Mouse (Mus musculus) neutrophil, adult 83 days (primary cell): ENCODE measurements around the gene Ifrd2. TPM values are rescaled to one million over a fixed set of nuclear protein-coding genes. Genes with fewer than 3 reads are reported as not detected.

Experiments
- total RNA-seq, 2 experiments: library from RNA; stranded (reverse); gene quantifications; one replicate each; pipeline ENCODE4 v1.2.4; 2023

The Ifrd2 gene
- total RNA-seq = 10 to 100 TPM; 29.3 to 35.9 TPM

DNA sequence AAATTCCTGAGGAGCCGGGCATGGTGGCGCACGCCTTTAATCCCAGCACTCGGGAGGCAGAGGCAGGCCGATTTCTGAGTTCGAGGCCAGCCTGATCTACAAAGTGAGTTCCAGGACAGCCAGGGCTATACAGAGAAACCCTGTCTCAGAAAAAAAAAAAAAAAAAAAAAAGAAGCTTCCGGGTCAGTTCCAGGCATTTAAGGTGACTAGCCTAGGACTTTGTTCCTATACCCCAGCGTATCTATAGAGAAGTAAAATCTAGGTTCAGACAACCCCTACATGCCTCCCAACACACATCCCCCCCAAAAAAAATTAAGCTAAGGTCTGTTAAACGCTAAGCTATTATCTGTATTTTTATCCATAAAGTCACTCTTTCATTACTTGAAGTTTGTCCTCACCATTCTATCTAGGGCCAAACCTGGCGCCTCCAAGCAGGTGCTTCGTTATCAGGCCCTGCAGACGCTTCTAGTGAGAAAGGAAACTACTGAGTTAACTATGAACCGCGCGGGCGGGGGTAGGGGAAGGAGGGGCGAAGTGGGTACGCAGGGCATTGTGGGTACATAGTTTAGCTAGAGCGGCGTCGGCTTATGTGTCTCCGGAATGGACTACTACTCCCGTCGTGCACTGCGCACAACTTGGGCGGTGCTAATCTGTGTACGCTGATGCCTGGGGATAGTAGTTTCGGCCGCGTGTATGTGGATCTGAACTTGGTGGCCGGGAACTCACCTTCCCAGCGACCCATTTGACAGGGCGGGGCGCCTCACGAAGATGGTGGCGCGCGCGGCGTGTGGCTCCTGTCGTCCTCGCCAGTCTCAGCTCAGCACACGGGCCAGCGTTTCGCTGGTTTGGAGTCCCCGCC, at the start of gene Ifrd2:
Gene Ifrd2, plus strand, starts transcription at position 669 of the 859 bp plus-strand sequence.

DNA sequence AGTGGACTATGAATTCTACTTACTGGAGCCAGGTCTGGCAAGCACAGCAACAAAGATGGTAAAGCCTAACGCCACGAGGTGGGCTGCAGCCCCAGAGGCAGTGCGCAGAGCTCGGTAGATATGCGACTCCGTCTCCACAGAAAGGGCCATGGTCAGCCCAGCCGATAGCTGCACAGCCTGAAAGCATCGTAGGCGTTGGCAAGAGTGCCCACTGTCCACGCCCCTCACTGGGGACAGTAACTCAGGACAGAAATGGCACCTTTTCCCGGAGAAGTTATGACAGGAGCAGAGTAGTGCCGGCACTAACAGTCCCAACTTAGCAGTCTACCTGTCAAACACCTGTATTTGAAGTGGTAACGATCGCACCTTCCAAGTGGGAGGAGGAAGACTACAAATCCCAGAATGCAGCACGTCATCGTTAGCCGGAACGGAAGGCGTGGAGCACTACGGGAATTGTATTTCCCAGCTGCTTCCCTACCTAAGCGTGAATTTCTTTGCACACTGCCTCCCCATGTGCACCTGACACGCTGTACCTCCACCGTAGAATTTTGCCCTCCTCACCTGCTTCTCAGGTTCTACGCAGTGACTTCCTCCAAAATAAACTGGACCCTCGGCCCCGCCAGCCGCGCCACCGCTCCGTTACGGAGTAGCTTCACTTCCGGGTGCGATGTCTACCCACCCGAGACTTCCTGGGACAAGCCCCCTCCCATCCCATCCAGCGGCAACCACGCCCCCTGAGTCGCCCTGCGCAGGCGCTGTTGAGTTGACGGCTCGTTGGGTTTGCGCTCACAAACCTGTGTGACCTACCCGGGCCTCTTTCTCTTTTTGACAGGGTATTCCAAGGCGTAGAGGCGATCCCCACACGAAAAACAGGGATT, 45.7 kb upstream of the Ifrd2 start, which contains the start of the genes Cyb561d2 and Nprl2:
Gene Cyb561d2, minus strand, starts transcription at position 720 of the 878 bp plus-strand sequence.
Gene Nprl2, plus strand, starts transcription at position 753 of the 878 bp plus-strand sequence.

DNA sequence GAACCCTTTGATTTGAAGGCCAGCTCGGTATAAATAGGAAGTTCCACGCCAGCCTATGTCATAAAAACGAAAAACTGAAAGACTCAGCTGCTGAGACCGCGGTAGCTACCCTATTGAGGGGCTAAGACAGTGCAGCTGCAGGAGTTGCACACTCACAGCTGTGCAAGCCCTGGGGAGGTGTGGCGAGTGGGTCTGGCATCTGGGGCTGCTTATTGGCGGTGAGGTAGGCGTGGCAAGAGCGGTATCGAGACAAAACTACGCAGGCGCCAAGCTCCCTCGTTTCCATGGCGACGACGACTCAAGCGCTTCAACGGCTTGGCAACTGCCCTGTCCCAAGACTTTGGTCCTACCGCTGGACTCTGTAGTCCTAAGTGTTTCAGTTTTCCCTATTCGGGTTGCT, 40.4 kb upstream of the Ifrd2 start, which contains the start of gene Zmynd10:
Gene Zmynd10, plus strand, starts transcription at position 273 of the 400 bp plus-strand sequence.

DNA sequence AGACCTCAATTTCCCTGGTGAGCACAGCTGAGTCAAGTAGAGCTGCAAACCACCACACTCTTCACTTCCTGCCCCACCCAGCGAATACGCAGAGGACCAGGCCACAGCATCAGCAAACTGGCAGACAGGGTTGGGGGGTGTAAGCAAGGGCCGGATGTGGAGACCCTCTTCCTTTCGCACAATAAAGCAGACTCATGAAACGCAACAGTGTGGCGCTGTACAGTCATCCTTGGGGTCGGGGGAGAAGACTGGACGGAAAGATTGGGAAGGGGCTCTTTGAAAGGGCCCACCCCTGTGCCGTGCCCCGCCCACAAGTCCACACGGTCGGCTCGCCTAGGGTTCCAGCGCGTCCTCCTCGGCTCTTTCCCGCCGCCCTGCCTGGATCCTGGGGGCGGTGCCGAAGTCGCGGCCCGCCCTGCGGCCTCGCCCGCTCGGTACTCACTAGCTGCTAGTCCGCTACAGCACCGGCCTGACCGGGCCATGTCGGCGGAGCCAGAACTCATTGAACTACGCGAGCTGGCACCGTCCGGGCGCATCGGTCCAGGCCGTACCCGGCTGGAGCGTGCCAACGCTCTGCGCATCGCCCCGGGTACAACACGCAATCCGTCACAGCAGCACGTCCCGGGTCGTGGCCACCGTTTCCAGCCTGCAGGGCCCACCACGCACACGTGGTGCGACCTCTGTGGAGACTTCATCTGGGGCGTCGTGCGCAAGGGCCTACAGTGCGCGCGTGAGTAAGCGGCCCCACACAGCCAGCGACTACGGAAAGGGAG, 36.1 kb upstream of the Ifrd2 start, which contains the start of gene Rassf1:
Gene Rassf1, plus strand, starts transcription at position 439 of the 773 bp plus-strand sequence.

DNA sequence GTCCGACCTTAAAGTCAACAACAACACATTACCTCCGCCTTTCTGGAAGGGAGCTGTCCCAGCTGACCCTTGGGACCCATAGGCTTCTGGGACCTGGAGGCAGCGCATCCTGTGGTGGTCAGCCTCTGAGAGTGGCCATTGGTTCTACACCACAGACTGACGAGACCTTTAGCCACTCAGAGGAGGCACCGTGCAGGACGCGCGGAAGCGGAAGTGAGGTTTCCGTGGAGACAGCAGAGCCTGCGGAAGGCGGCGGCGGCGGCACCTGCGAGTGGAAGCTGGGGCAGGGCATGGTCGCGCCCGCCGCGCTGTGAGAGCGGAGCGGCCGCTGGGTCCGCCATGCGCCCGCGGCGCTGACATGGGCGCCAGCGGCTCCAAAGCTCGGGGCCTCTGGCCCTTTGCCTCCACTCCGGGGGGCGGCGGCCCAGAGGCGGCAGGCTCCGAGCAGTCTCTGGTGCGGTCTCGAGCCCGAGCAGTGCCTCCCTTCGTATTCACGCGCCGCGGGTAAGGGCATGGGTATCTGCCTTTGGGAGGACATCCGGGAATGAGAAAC, 24.3 kb upstream of the Ifrd2 start, which contains the start of gene Tusc2:
Gene Tusc2, plus strand, starts transcription at position 227 of the 553 bp plus-strand sequence.

DNA sequence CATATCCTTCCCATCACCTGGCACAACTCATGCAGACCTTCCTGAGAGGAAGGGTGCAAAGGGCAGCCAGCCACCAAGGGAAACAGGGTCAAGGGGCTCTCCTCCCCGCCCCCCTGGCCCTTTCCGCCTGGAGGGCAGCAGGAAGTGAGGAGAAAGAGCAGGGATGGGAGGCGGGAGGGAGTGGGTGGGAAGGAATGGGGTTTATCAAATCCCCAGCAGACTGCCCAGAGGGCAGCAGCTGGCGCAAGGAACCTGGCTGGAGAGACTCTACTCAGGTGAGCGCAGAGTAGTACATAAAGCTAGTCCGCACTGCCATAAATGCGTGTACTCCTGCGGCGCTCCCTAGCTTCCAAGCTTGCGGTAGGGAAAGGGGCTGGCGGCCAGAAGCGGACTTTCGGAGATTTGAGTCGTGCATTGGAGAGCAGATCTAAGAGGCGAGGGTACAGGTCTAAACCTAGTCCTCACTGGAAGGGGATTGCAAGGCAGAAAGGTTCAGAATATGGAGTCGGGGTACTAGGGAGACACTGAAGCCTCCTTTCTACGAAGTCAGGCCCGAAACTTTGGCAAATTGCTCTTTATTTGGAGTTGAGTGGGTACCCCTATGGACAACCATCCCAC, 19.6 kb upstream of the Ifrd2 start, which contains the start of gene Hyal2:
Gene Hyal2, plus strand, starts transcription at position 244 of the 618 bp plus-strand sequence.

DNA sequence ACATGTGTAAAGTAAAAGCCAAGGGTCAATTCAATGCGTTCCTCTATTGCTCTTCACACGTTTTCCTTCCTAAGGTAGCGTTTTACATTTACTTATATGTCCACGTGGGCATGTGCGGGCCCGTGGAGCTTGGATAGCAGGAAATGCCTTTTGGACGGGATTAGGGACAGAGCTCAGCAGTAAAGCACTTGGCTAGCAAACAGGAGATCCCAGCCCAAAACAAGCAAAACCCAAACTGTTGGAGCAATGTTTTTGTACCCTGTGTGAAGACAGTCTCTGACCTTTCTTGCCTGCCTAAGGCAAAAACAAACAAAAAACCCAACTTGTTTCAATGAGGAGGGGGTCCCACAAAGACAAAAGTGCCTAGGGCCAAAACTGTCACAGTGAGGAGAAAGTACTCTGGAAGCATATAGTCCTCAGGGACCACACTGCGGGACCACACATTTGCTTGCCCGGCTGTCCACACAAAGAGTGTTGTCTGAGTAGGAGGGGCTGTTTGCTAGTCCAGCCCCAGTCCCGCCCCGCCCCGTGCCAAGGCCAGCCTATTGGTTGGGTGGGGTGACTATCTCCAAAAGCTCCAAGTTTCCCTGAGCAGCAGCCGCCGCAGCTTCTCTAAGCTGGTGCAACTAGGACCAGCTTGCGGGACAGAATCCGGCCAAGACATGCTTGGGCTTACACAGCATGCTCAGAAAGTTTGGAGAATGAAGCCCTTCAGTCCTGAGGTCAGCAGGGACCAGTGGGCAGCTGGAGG, 10.9 kb upstream of the Ifrd2 start, which contains the start of gene Hyal1:
Gene Hyal1, plus strand, starts transcription at position 571 of the 751 bp plus-strand sequence.

DNA sequence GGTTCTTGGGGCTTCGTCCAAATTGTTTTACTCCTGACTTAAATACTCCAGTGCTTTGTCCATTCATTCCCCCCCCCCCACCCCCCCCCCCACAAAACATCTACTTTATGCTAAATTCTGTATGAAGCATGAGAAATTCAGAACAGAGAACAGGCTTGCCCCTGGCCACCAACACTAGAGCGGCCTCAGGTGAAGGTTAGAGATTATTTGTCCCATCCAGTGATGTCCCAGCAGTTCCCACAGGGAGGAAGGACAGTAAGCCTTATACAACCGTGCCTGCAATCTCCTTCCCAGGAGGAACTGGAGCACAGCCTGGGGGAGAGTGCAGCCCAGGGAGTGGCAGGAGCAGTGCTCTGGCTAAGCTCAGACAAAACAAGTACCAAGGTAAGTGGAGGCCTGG, 8.9 kb upstream of the Ifrd2 start, which contains the start of gene Naa80:
Gene Naa80, plus strand, starts transcription at position 301 of the 400 bp plus-strand sequence.

DNA sequence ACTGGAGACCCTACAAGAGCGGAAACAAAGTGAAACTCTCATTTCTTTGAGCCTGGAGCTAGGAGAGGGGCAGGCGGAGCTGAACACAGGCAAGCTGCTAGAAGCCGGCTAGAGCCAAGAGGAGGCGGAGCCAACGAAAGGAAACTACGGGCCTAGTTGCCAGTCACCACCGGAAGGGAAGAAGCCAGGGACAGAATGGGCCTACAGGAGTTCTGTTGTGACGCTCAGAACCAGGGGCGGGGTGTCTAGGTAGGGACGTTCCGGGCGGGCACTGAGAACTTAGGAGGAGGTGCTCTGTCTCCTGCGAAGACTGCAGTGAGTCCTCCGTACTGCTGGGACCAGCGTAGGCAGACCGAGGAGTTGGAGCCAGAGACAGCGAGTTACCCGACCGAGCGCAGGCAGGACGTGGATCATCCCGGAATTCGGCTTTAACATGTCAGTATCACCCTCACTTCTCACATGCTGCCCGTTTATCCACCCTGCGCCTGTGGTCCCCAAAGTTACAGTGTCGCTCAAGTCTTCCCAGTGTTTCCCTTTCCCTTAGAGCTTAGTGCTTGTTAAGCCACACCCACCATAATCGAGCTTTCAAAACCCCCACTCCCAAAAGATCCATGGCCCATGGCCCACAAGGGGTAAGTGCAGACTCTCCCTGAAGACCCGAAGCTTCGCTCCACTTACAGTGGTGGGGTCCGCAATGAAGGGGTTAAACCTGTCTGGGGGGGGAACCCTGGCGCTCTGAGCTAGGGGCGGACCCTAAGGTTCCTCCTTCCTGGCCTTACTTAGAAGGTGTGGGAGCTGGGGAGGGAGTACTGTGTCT, 6.7 kb upstream of the Ifrd2 start, which contains the start of gene Hyal3:
Gene Hyal3, plus strand, starts transcription at position 318 of the 817 bp plus-strand sequence.

DNA sequence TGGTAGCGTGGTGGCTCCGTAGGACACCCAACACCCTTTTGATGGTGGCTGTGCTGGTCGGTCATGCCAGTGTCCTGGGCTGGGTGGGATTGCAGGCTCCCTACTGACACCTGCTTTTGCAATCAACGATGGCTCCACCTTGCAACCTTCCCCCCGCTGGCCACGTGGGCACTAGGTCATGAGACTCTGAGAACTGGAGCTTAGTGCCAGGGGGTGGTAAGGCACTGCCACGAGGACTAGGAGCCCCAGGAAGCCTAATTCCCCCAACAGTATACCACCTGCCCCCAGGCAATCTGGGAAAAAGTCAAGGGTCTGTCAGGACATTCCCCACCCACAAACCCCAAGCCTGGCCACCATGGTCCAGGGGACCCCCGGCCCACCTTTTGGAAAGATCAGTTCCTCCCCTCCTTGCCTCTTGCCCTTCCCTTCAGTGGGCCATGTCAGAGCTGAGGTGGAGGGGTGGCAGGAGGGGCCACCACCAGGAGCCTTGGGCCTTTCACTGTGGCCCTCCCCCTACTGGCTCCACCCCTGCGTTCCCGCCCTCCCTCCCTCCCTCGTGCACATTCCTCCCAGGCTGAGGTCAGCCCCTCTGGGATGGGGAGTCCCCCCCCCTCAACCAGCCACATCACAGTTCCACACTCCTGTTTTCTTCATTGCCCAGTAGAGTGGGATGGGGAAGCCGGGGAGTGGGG, 21.4 kb downstream of the Ifrd2 start, which contains the start of gene Sema3b:
Gene Sema3b, minus strand, starts transcription at position 489 of the 692 bp plus-strand sequence.

DNA sequence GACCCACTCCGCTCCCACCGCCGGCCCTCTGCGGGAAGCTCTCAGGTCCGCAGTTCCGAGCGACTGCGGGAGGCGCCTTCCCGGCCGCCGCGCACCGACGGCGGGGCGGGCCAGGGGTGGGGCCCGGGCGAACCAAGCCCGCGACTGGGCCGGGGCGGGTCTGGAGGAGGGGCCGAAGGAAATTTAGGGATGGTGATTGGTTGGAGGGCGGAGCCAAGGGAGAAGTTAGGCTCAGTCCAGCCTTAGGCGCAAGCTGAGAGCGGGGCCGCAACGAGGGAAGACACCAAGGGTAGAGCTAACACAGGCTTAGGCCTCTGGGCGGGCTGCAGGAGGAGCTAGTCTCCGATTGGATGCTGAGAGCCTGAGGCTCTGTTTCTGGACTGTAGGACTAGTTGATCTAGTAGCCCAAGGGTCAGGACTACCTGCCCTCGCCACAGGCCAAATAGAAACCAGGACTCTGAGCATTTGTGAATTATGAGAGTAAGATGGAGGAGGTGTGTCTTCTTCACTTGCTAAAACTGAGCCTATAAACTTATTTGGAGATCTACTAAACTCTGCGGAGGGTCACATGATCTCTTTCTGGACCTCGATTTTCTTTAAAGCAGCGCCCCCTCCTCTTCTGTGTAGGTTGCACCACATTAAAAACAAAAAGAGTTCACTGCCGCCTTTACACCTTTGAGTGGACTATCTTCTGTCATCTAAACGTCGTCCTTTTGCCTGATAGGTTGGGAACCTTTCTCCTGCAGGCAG, 48.0 kb downstream of the Ifrd2 start, which contains the start of gene Gnai2:
Gene Gnai2, minus strand, starts transcription at position 89 of the 750 bp plus-strand sequence.

Other genes with a start within 250 kb of the Ifrd2 start
- 1 to 10 TPM; 6.0 to 7.2 TPM for gene Hemk1, start 249.3 kb upstream of the Ifrd2 start, total RNA-seq
- gene 6430571L13Rik, start 247.0 kb upstream of the Ifrd2 start, total RNA-seq = under 1 TPM in 1 of 2 experiments, not detected in 1; 0.20 TPM
- gene Cacna2d2, start 188.0 kb upstream of the Ifrd2 start, total RNA-seq = under 1 TPM; 0.20 to 0.22 TPM
- gene Tmem115, start 53.7 kb upstream of the Ifrd2 start, total RNA-seq = 10 to 100 TPM; 14.3 to 17.0 TPM
- 1 to 10 TPM; 5.9 to 7.1 TPM for gene Cyb561d2, start 45.4 kb upstream of the Ifrd2 start, total RNA-seq
- 1 to 10 TPM; 9.0 to 9.8 TPM for gene Nprl2, start 45.4 kb upstream of the Ifrd2 start, total RNA-seq
- under 1 TPM in 1 of 2 experiments, not detected in 1; 0.44 TPM for gene Zmynd10, start 40.3 kb upstream of the Ifrd2 start, total RNA-seq
- gene Rassf1, start 36.1 kb upstream of the Ifrd2 start, total RNA-seq = 10 to 100 TPM; 41.6 to 45.8 TPM
- gene Tusc2, start 24.4 kb upstream of the Ifrd2 start, total RNA-seq = 1 to 10 TPM; 9.0 to 9.8 TPM
- gene Hyal2, start 19.7 kb upstream of the Ifrd2 start, total RNA-seq = 1 to 10 TPM; 3.9 to 4.1 TPM
- 1 to 10 TPM; 1.1 to 1.6 TPM for gene Hyal1, start 10.7 kb upstream of the Ifrd2 start, total RNA-seq
- gene Naa80, start 8.8 kb upstream of the Ifrd2 start, total RNA-seq = 10 to 100 TPM in 1 of 2 experiments, 1 to 10 TPM in 1; 9.2 to 10.3 TPM
- 1 to 10 TPM in 1 of 2 experiments, under 1 TPM in 1; 0.95 to 2.3 TPM for gene Hyal3, start 6.8 kb upstream of the Ifrd2 start, total RNA-seq
- gene Sema3b, start 21.6 kb downstream of the Ifrd2 start, total RNA-seq = 1 to 10 TPM in 1 of 2 experiments, under 1 TPM in 1; 0.13 to 1.2 TPM
- gene Gnai2, start 47.7 kb downstream of the Ifrd2 start, total RNA-seq = 1,000 to 10,000 TPM; 1,138 to 1,140 TPM
- gene Slc38a3, start 81.9 kb downstream of the Ifrd2 start, total RNA-seq = not detected
- not detected for gene Gnat1, start 92.1 kb downstream of the Ifrd2 start, total RNA-seq
- gene Sema3f, start 122.8 kb downstream of the Ifrd2 start, total RNA-seq = not detected
- gene Rbm5, start 183.4 kb downstream of the Ifrd2 start, total RNA-seq = 100 to 1,000 TPM; 182 to 203 TPM